21 mouse cellular contexts compared by ENCODE assay signal in genomic region chr3:41575971-41576370, GRCm38 (mm10). TPM values are rescaled to one million over a fixed set of nuclear protein-coding genes. Genes with fewer than 3 reads are reported as not detected.
A peak's percentile ranks its signal among the peaks of the same experiment; 100 is the strongest.
DNase-seq lines count a peak whose midpoint lies in the region; ATAC-seq and TF ChIP-seq lines count a peak whose summit lies in the region.
"Had no signal": no experiment of that assay in that cellular context is flagged by ENCODE, and none has a peak within 500 bp of the region (broad histone marks: within the 10 kb centered on the region; RNA-seq: fewer than 3 reads in every experiment).

No protein-coding gene starts in this region.

- H3K4me3 ChIP-seq in E14TG2a.4 (replicated peaks; ENCODE audit: low read length) = peak overlapping the region; percentile 24; the same call in 1 of the 2 replicates
- no peak overlapping the region for H3K4me3 ChIP-seq in liver, embryonic 12.5 days
- H3K4me3 ChIP-seq: forebrain, embryonic 12.5 days; kidney, embryonic 15.5 days; limb, embryonic 12.5 days; midbrain, embryonic 12.5 days had no signal

- no peaks in the 10 kb centered on the region for H3K9me3 ChIP-seq in E14TG2a.4 (ENCODE audit: low read length)
- H3K9me3 ChIP-seq in liver, embryonic 12.5 days (replicated peaks) = no peaks in the 10 kb centered on the region
- H3K9me3 ChIP-seq: forebrain, embryonic 12.5 days; kidney, embryonic 15.5 days; limb, embryonic 12.5 days; midbrain, embryonic 12.5 days had no signal

- H3K4me1 ChIP-seq in E14TG2a.4 (replicated peaks; ENCODE audit: low read depth, low read length) = peaks cover 100% of the 10 kb centered on the region
- H3K4me1 ChIP-seq in liver, embryonic 12.5 days = peaks cover 87% of the 10 kb centered on the region

- ATAC-seq in liver, embryonic 12.5 days = no peak
- ATAC-seq: CD4-positive, CD25-positive, alpha-beta regulatory T cell, adult 4 months; intestine, postnatal 0 days; Patski had no signal

- no peak overlapping the region for H3K27ac ChIP-seq in liver, embryonic 12.5 days
- H3K27ac ChIP-seq: forebrain, embryonic 12.5 days; limb, embryonic 12.5 days; midbrain, embryonic 12.5 days had no signal

- TF ChIP-seq CTCF in E14TG2a.4 (conservative IDR thresholded peaks at IDR 0.05; ENCODE audit: low read length) = no peak

- no peaks in the 10 kb centered on the region for H3K27me3 ChIP-seq in E14TG2a.4 (ENCODE audit: insufficient read depth, low read length)
- H3K27me3 ChIP-seq in liver, embryonic 12.5 days (replicated peaks) = no peaks in the 10 kb centered on the region
- H3K27me3 ChIP-seq: kidney, embryonic 15.5 days; limb, embryonic 12.5 days; midbrain, embryonic 12.5 days; Patski had no signal

- WGBS in liver, embryonic 12.5 days (ENCODE audit: insufficient replicate concordance) = 77% methylated on average over 5 of the region's 5 CpGs

- peaks cover 100% of the 10 kb centered on the region for H3K36me3 ChIP-seq in E14TG2a.4 (ENCODE audit: insufficient read depth, low read length)
- no peaks in the 10 kb centered on the region for H3K36me3 ChIP-seq in liver, embryonic 12.5 days
- H3K36me3 ChIP-seq: forebrain, embryonic 12.5 days; kidney, embryonic 15.5 days; limb, embryonic 12.5 days; midbrain, embryonic 12.5 days had no signal

- intact Hi-C loops in heart, postnatal 25 days (cut with DNase I) = no loop called here

- DNase-seq in adrenal gland, postnatal 10 days = peak; percentile 59
- no peak for DNase-seq in adrenal gland, postnatal 4 days (ENCODE audit: low spot score in 2 of 2)
- peak; percentile 70 to 75 for DNase-seq in heart, adult 18-20 months
- no peak for DNase-seq in heart, postnatal 25 days (ENCODE audit: low spot score)
- DNase-seq in adrenal gland, postnatal 36 days = peak; percentile 41 to 57
- no peak for DNase-seq in cerebellum, postnatal 10 days
- DNase-seq: cerebellum, adult 18-20 months; kidney, postnatal 4 days; lung, adult 18-20 months; lung, postnatal 10 days; spleen, adult 18-20 months had no signal

- no peak overlapping the region for H3K9ac ChIP-seq in liver, embryonic 12.5 days
- H3K9ac ChIP-seq: forebrain, embryonic 12.5 days; kidney, embryonic 15.5 days; limb, embryonic 12.5 days; midbrain, embryonic 12.5 days had no signal

- H3K4me2 ChIP-seq in liver, embryonic 12.5 days = no peak overlapping the region
- H3K4me2 ChIP-seq: forebrain, embryonic 12.5 days; kidney, embryonic 15.5 days; limb, embryonic 12.5 days; liver, embryonic 11.5 days; midbrain, embryonic 12.5 days had no signal

RNA-seq across cellular contexts. Expression of gene Jade1, which starts 20.4 kb away (rescaled TPM):
- total RNA-seq in adrenal gland, postnatal 10 days (2021) = 10 to 100 TPM; 43.5 to 51.6 TPM
- total RNA-seq in adrenal gland, postnatal 4 days (2021) = 10 to 100 TPM; 57.5 to 59.7 TPM
- 10 to 100 TPM; 28.5 to 32.3 TPM for total RNA-seq in heart, adult 18-20 months (2021)
- total RNA-seq in heart, postnatal 25 days (2021) = 10 to 100 TPM; 29.9 to 36.7 TPM
- 10 to 100 TPM; 51.2 to 51.4 TPM for total RNA-seq in adrenal gland, postnatal 36 days (2021)
- 13.8 and 14.0 TPM in 2 replicates for polyA plus RNA-seq in liver, embryonic 12.5 days (2016; fragmentation: Nextera tagmentation; extraction: Ambion mirVana)

Comparison
In these comparisons a context has a peak if more than half of its experiments do, and no peak if none do; other contexts are left out.
1. DNase-seq: peak in adrenal gland, postnatal 10 days (single experiment), heart, adult 18-20 months (2 of 2) and adrenal gland, postnatal 36 days (2 of 2); none in adrenal gland, postnatal 4 days (0 of 2), heart, postnatal 25 days (single experiment) and cerebellum, postnatal 10 days (0 of 2).